Mouse (Mus musculus): Measurements from ENCODE around the gene Surf6.
"Not testable (repeated sequence)": the region's sequence is repeated elsewhere in the genome, so short reads cannot be mapped to it uniquely, and the experiment has no call there.

Gene Surf6

GRCm38 (mm10) chr2:26912253-26912770 is 9.6 kb upstream of the Surf6 start:
- DNase-seq, result no peak

GRCm38 (mm10) chr2:26910994-26911765 is 8.5 kb upstream of the Surf6 start:
- DNase-seq, result peak; percentile 70

- peak; percentile 100 for DNase-seq
Measured at GRCm38 (mm10) chr2:26910124-26910993, 7.7 kb upstream of the Surf6 start, which contains the start of the genes Med22 and Rpl7a. TSS of gene Med22 (minus strand) at chr2:26910677. TSS of gene Rpl7a (plus strand) at chr2:26910764.

GRCm38 (mm10) chr2:26909387-26909784 is 6.7 kb upstream of the Surf6 start:
- no peak for DNase-seq

- DNase-seq, result no peak
Measured at GRCm38 (mm10) chr2:26908710-26909386, 6.2 kb upstream of the Surf6 start.

GRCm38 (mm10) chr2:26907109-26907508 is 4.4 kb upstream of the Surf6 start:
- peak; percentile 37 for DNase-seq

GRCm38 (mm10) chr2:26906431-26906830 is 3.8 kb upstream of the Surf6 start:
- no peak for DNase-seq

- DNase-seq, result no peak
Measured at GRCm38 (mm10) chr2:26905936-26906335, 3.3 kb upstream of the Surf6 start.

- no peak for DNase-seq
Measured at GRCm38 (mm10) chr2:26903311-26903710, 632 bp upstream of the Surf6 start.

- no peak for DNase-seq
Measured at GRCm38 (mm10) chr2:26901834-26902400, 762 bp downstream of the Surf6 start.

- DNase-seq, result no peak
Measured at GRCm38 (mm10) chr2:26900731-26901130, 1.9 kb downstream of the Surf6 start.

GRCm38 (mm10) chr2:26895898-26896297 is 6.8 kb downstream of the Surf6 start:
- no peak for DNase-seq

GRCm38 (mm10) chr2:26886170-26886569 is 16.5 kb downstream of the Surf6 start:
- not testable (repeated sequence) for DNase-seq

- not testable (repeated sequence) for DNase-seq
Measured at GRCm38 (mm10) chr2:26885541-26885940, 17.1 kb downstream of the Surf6 start.

GRCm38 (mm10) chr2:26878571-26878970 is 24.1 kb downstream of the Surf6 start:
- no peak for DNase-seq

- DNase-seq, result no peak
Measured at GRCm38 (mm10) chr2:26870666-26871065, 32.0 kb downstream of the Surf6 start.

- no peak for DNase-seq
Measured at GRCm38 (mm10) chr2:26864879-26865278, 37.8 kb downstream of the Surf6 start, which contains the start of gene Abo. TSS of gene Abo (minus strand) at chr2:26864979.

GRCm38 (mm10) chr2:26862856-26863255 is 39.8 kb downstream of the Surf6 start:
- no peak for DNase-seq

- no peak for DNase-seq
Measured at GRCm38 (mm10) chr2:26847706-26848105, 55.0 kb downstream of the Surf6 start.

Data from right cerebral cortex, postnatal 14 days (tissue).